Mouse (Mus musculus) MEL (cell line): ENCODE data around the gene Fam19a3. TPM values are rescaled to one million over a fixed set of nuclear protein-coding genes. Genes with fewer than 3 reads are reported as not detected.

Source experiments
- DNase-seq: peaks from one replicate; pipeline ENCODE4 v3.0.0; 2011; ENCODE audit warnings: low read depth, low spot score
- H3K27ac ChIP-seq: 2 replicates; pipeline ENCODE4 v1.5.1; 2012; ENCODE audit warnings: low read depth, mild to moderate bottlenecking, control low read depth, low read length, moderate library complexity; ENCODE audit not compliant: control insufficient read depth
- H3K27me3 ChIP-seq, 2 experiments: fragments of 150-350 bp in 1 of 2; sonication (generic) in 1 of 2; 2 replicates each; pipeline ENCODE4 v1.6.1; 2012; ENCODE audit warnings: low read length in 2 of 2, mild to moderate bottlenecking in 2 of 2, improper control_type of control experiment in 1 of 2, moderate library complexity in 1 of 2; ENCODE audit not compliant: insufficient read depth in 2 of 2, control insufficient read depth in 1 of 2
- H3K36me3 ChIP-seq, 2 experiments: 2 replicates each; pipeline ENCODE4 v1.6.1; 2012 to 2014; ENCODE audit warnings: low read length in 2 of 2, improper control_type of control experiment in 1 of 2, inconsistent platforms in 1 of 2, mild to moderate bottlenecking in 1 of 2; ENCODE audit not compliant: insufficient read depth in 2 of 2, control insufficient read depth in 1 of 2
- H3K4me1 ChIP-seq, 2 experiments: fragments of 150-350 bp in 1 of 2; sonication (generic) in 1 of 2; 2 replicates each; pipeline ENCODE4 v1.6.1; 2012; ENCODE audit warnings: low read length in 2 of 2, improper control_type of control experiment in 1 of 2, mild to moderate bottlenecking in 1 of 2; ENCODE audit not compliant: insufficient read depth in 2 of 2, control insufficient read depth in 1 of 2
- H3K4me3 ChIP-seq, 2 experiments: fragments of 150-350 bp in 1 of 2; sonication (generic) in 1 of 2; 2 replicates each; pipeline ENCODE4 v1.5.1; 2012; ENCODE audit warnings: low read depth in 2 of 2, low read length in 2 of 2, mild to moderate bottlenecking in 2 of 2, moderate library complexity in 2 of 2, control low read depth in 1 of 2, improper control_type of control experiment in 1 of 2; ENCODE audit not compliant: control insufficient read depth in 1 of 2, insufficient read depth in 1 of 2
- H3K79me2 ChIP-seq: 2 replicates; pipeline ENCODE4 v1.6.1; 2012; ENCODE audit warnings: mild to moderate bottlenecking, low read length, moderate library complexity; ENCODE audit not compliant: control insufficient read depth, poor library complexity, insufficient read depth
- H3K9ac ChIP-seq: 2 replicates; pipeline ENCODE4 v1.6.1; 2012; ENCODE audit warnings: low read depth, mild to moderate bottlenecking, control low read depth, low read length, moderate library complexity; ENCODE audit not compliant: control insufficient read depth, poor library complexity, severe bottlenecking
- H3K9me3 ChIP-seq: fragments of 150-350 bp; sonication (generic); replicated peaks from 2 replicates; pipeline ENCODE4 v1.6.1; 2012; ENCODE audit warnings: mild to moderate bottlenecking, low read length, improper control_type of control experiment, moderate library complexity; ENCODE audit not compliant: insufficient read depth
- BHLHE40 ChIP-seq: IDR thresholded peaks from 2 replicates; pipeline ENCODE4 v1.6.1; 2012; ENCODE audit warnings: low read depth, mild to moderate bottlenecking, inconsistent platforms, low read length, improper control_type of control experiment, borderline replicate concordance
- CHD1 ChIP-seq: IDR thresholded peaks from 2 replicates; pipeline ENCODE4 v1.6.1; 2012; ENCODE audit warnings: low read depth, mild to moderate bottlenecking, inconsistent platforms, low read length, improper control_type of control experiment
- CHD2 ChIP-seq: IDR thresholded peaks from 2 replicates; pipeline ENCODE4 v1.6.1; 2011; ENCODE audit warnings: low read length, improper control_type of control experiment
- EP300 ChIP-seq, 2 experiments: IDR thresholded peaks; 2 replicates each; pipeline ENCODE4 v1.6.1; 2011; ENCODE audit warnings: improper control_type of control experiment in 2 of 2, low read length in 2 of 2, low read depth in 1 of 2, mild to moderate bottlenecking in 1 of 2
- ETS1 ChIP-seq: IDR thresholded peaks from 2 replicates; pipeline ENCODE4 v1.6.1; 2012; ENCODE audit warnings: low read depth, mild to moderate bottlenecking, inconsistent platforms, low read length, improper control_type of control experiment, moderate library complexity
- GABPA ChIP-seq: IDR thresholded peaks from 2 replicates; pipeline ENCODE4 v1.6.1; 2012; ENCODE audit warnings: low read depth, mild to moderate bottlenecking, inconsistent platforms, low read length, improper control_type of control experiment, moderate library complexity
- GATA1 ChIP-seq: IDR thresholded peaks from 2 replicates; pipeline ENCODE4 v1.6.1; 2011; ENCODE audit warnings: low read depth, low read length, improper control_type of control experiment
- JUND ChIP-seq: IDR thresholded peaks from 2 replicates; pipeline ENCODE4 v1.6.1; 2011; ENCODE audit warnings: low read depth, mild to moderate bottlenecking, improper control_type of control experiment, low read length
- KAT2A ChIP-seq: conservative IDR thresholded peaks from 2 replicates; pipeline ENCODE4 v1.6.1; 2012; ENCODE audit warnings: low read depth, low read length, improper control_type of control experiment, inconsistent platforms
- MAX ChIP-seq: IDR thresholded peaks from 2 replicates; pipeline ENCODE4 v1.6.1; 2011; ENCODE audit warnings: low read length, improper control_type of control experiment
- MXI1 ChIP-seq: IDR thresholded peaks from 2 replicates; pipeline ENCODE4 v1.6.1; 2011; ENCODE audit warnings: mild to moderate bottlenecking, low read depth, low read length, improper control_type of control experiment
- NRF1 ChIP-seq: IDR thresholded peaks from 2 replicates; pipeline ENCODE4 v1.6.1; 2014; ENCODE audit warnings: low read depth, mild to moderate bottlenecking, inconsistent platforms, low read length, improper control_type of control experiment, moderate library complexity; ENCODE audit not compliant: poor library complexity, insufficient read depth, severe bottlenecking
- SIN3A ChIP-seq: IDR thresholded peaks from 2 replicates; pipeline ENCODE4 v1.6.1; 2012; ENCODE audit warnings: low read length, improper control_type of control experiment, inconsistent platforms
- TAL1 ChIP-seq: IDR thresholded peaks from 2 replicates; pipeline ENCODE4 v1.6.1; 2012; ENCODE audit warnings: mild to moderate bottlenecking, inconsistent platforms, low read length, moderate library complexity, mixed read lengths
- TCF12 ChIP-seq: IDR thresholded peaks from 2 replicates; pipeline ENCODE4 v1.6.1; 2014; ENCODE audit warnings: low read depth, mild to moderate bottlenecking, inconsistent platforms, low read length, improper control_type of control experiment, moderate library complexity
- ZC3H11A ChIP-seq: IDR thresholded peaks from 2 replicates; pipeline ENCODE4 v1.6.1; 2012; ENCODE audit warnings: low read depth, mild to moderate bottlenecking, inconsistent platforms, low read length, improper control_type of control experiment
- ZMIZ1 ChIP-seq: IDR thresholded peaks from 2 replicates; pipeline ENCODE4 v1.6.1; 2012; ENCODE audit warnings: low read depth, mild to moderate bottlenecking, inconsistent platforms, low read length, improper control_type of control experiment, moderate library complexity
- polyA plus RNA-seq, 2 experiments: library from polyadenylated mRNA; stranded (reverse) in 1 of 2; unstranded in 1 of 2; fragments of >175 nt in 1 of 2; fragments of >200 nt in 1 of 2; gene quantifications; 2 replicates each; pipeline versions ENCODE4 v1.2.1 to v1.2.4; 2012; ENCODE audit warnings: low replicate concordance in 2 of 2, low read depth in 1 of 2; ENCODE audit not compliant: insufficient read length in 2 of 2, insufficient read depth in 1 of 2, missing spikeins in 1 of 2
- total RNA-seq: library from RNA; depleted of rRNA; stranded (reverse); fragments of 300-350 nt; gene quantifications from 2 replicates; pipeline ENCODE4 v1.2.3, GENCODE M21; 2012

Fam19a3 gene
- total and polyA plus RNA-seq, 3 experiments: 0.03 TPM; not detected in 2

- H3K4me3 ChIP-seq: no peak overlapping the region
- no peaks in the 10 kb centered on the region for H3K9me3 ChIP-seq
- TF ChIP-seq TCF12: no peak
- no peak for TF ChIP-seq GABPA
- TF ChIP-seq NRF1: no peak
- no peak for TF ChIP-seq CHD1
- no peak for TF ChIP-seq MXI1
- TF ChIP-seq MAX: no peak
- TF ChIP-seq ETS1: peak; percentile 66
- 0 out of 2 replicates have a peak, but pooled peaks have one; percentile 20 for TF ChIP-seq SIN3A
- TF ChIP-seq JUND: no peak
- 0 out of 4 replicates have a peak, but pooled peaks of 1 of the 2 experiments have one; percentile 17 for TF ChIP-seq EP300 (IDR thresholded peaks at IDR 0.05; ENCODE audit: low read depth in 1 of 2, low read length in 2 of 2)
- TF ChIP-seq, all 39 proteins: peak for 3
- Histone ChIP-seq H3K27ac (no peak overlapping the region), H3K27me3 (no peaks in the 10 kb centered on the region), H3K36me3 (peaks cover 0 to 13% of the 10 kb centered on the region in 2 experiments; a peak in 3 of 4 replicates), H3K4me1 (peaks cover 5 to 11% of the 10 kb centered on the region in 2 experiments), H3K79me2 (no peaks in the 10 kb centered on the region), H3K9ac (no peak overlapping the region)
- peak; percentile 31 for DNase-seq
Observed at GRCm38 (mm10) chr3:104792360-104793270, 11.0 kb upstream of the Fam19a3 start.

- H3K79me2 ChIP-seq: no peaks in the 10 kb centered on the region
- TF ChIP-seq GATA1 (no peak), MXI1 (no peak)
- H3K9ac ChIP-seq: no peak overlapping the region
- H3K4me3 ChIP-seq: no peak overlapping the region
- no peak overlapping the region for H3K27ac ChIP-seq
- H3K27me3 ChIP-seq: no peaks in the 10 kb centered on the region
- no peaks in the 10 kb centered on the region for H3K9me3 ChIP-seq
- no peak for DNase-seq
- H3K36me3 ChIP-seq: peaks cover 0 to 20% of the 10 kb centered on the region in 2 experiments; a peak in 3 of 4 replicates
- H3K4me1 ChIP-seq: peaks cover 12 to 14% of the 10 kb centered on the region in 2 experiments
Observed at GRCm38 (mm10) chr3:104791671-104792070, 10.0 kb upstream of the Fam19a3 start.

GRCm38 (mm10) chr3:104791017-104791416 lies 9.4 kb upstream of the Fam19a3 start:
- Histone ChIP-seq H3K27me3 (no peaks in the 10 kb centered on the region), H3K27ac (no peak overlapping the region), H3K36me3 (peaks cover 0 to 20% of the 10 kb centered on the region in 2 experiments; a peak in 3 of 4 replicates), H3K79me2 (no peaks in the 10 kb centered on the region), H3K4me1 (peaks cover 12 to 14% of the 10 kb centered on the region in 2 experiments), H3K4me3 (no peak overlapping the region), H3K9ac (no peak overlapping the region), H3K9me3 (no peaks in the 10 kb centered on the region)
- no peak for DNase-seq
- TF ChIP-seq NRF1 (no peak), ZC3H11A (no peak), KAT2A (no peak), JUND (no peak), SIN3A (no peak), ZMIZ1 (no peak), GABPA (no peak), BHLHE40 (no peak), CHD2 (no peak), TAL1 (no peak)
